Mouse (Mus musculus) neural tube, embryonic 11.5 days (tissue): Measurements from ENCODE around the gene Rasa3. TPM values are rescaled to one million over a fixed set of nuclear protein-coding genes. Genes with fewer than 3 reads are reported as not detected.

Source experiments
- ATAC-seq: fragments of 200-750 bp; cut with Nextera tagmentation; 2 replicates; pipeline ENCODE4 v1.8.0; 2017; ENCODE audit warnings: moderate number of reproducible peaks, mild to moderate bottlenecking, moderate TSS enrichment, moderate library complexity; ENCODE audit not compliant: insufficient read depth, low FRiP score, low TSS enrichment
- DNase-seq: peaks from one replicate; pipeline ENCODE4 v3.0.0-alpha.2; 2015; ENCODE audit warnings: low spot score
- H3K27ac ChIP-seq: fragments of 300-500 bp; sonication (generic); 2 replicates; pipeline ENCODE4 v1.5.1; 2014; ENCODE audit warnings: low read depth, mild to moderate bottlenecking, low read length
- H3K27me3 ChIP-seq: fragments of 300-500 bp; sonication (generic); 2 replicates; pipeline ENCODE4 v1.6.1; 2014; ENCODE audit warnings: mild to moderate bottlenecking, low read length, mixed read lengths; ENCODE audit not compliant: control insufficient read depth, insufficient read depth
- H3K36me3 ChIP-seq: fragments of 300-500 bp; sonication (generic); 2 replicates; pipeline ENCODE4 v1.6.1; 2014; ENCODE audit warnings: mild to moderate bottlenecking, low read length, moderate library complexity, mixed read lengths; ENCODE audit not compliant: control insufficient read depth, insufficient read depth
- H3K4me1 ChIP-seq: fragments of 300-500 bp; sonication (generic); 2 replicates; pipeline ENCODE4 v1.6.1; 2014; ENCODE audit warnings: low read length, mixed read lengths; ENCODE audit not compliant: control insufficient read depth, insufficient read depth
- H3K4me2 ChIP-seq: fragments of 300-500 bp; sonication (generic); 2 replicates; pipeline ENCODE4 v1.6.1; 2014; ENCODE audit warnings: low read depth, mild to moderate bottlenecking, moderate library complexity
- H3K4me3 ChIP-seq: fragments of 300-500 bp; sonication (generic); 2 replicates; pipeline ENCODE4 v1.5.1; 2014; ENCODE audit warnings: low read depth, low read length
- H3K9ac ChIP-seq: fragments of 300-500 bp; sonication (generic); 2 replicates; pipeline ENCODE4 v1.6.1; 2014; ENCODE audit warnings: mild to moderate bottlenecking, low read length
- H3K9me3 ChIP-seq: fragments of 300-500 bp; sonication (generic); 2 replicates; pipeline ENCODE4 v1.6.1; 2016; ENCODE audit warnings: low read length; ENCODE audit not compliant: control insufficient read depth
- WGBS: fragments of 180-500 bp; shearing (Covaris S2); extraction: QIAGEN DNeasy Blood & Tissue Kit; methylation state at CpG from one replicate; pipeline ENCODE4 v1.1.7; 2014; 5-methylcytosine and 5-hydroxymethylcytosine counted together
- polyA plus RNA-seq: library from polyadenylated mRNA; unstranded; fragments of >200 nt; fragmentation: Nextera tagmentation; extraction: Ambion mirVana; gene quantifications from 2 replicates; pipeline ENCODE4 v1.2.1, GENCODE M21; 2014

The Rasa3 gene
- polyA plus RNA-seq, 1 experiment from 2014 or later, result 31.3 TPM

GRCm38 (mm10) chr8:13649154-13649515 is 28.3 kb downstream of the Rasa3 start:
- H3K36me3 ChIP-seq, result no peaks in the 10 kb centered on the region
- no peak overlapping the region for H3K9ac ChIP-seq
- no peaks in the 10 kb centered on the region for H3K27me3 ChIP-seq
- no peak overlapping the region for H3K4me2 ChIP-seq
- ATAC-seq, result no peak
- no peaks in the 10 kb centered on the region for H3K9me3 ChIP-seq
- no peak overlapping the region for H3K4me3 ChIP-seq
- H3K27ac ChIP-seq, result peak overlapping the region; percentile 65
- DNase-seq, result no peak
- H3K4me1 ChIP-seq, result peaks cover 24% of the 10 kb centered on the region
- WGBS, result 22% methylated on average over 3 of the region's 3 CpGs

DNA sequence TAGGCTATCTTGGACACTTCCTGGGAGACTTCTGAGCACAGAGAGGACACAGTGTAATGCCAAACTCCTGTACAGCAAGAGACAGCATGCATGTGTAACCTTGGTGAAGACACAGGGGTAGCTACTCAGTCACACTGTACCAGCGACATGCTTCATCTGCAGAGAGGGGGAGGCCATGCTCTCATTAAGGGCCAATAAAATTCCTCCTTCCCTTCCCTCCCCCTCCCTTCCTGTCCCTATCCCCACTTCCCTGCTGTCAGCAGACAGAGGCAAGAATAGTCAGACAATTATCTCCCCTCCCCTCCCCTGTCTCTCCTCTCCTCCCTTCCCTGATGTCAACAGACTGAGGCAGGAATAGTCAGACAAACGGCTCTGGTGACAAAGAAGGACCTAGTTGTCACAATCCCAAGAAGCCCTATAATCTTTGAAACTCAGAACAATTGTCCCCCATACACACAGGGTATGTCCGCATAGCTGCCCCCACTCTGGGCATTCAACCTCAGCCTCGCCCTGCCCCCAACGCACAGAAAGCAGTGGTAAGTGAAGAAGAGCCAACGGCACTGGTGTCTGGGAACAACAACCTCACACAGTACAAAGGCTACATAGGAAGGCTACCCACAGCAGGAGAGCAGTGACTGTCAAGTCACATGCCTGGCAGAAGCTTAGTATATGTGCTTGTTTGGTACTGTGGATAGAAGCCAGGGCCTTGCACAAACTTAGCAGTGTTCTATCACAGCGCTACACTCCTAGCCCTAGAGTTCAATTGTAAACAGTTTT is 28.8 kb downstream of the Rasa3 start:
- H3K36me3 ChIP-seq, result no peaks in the 10 kb centered on the region
- H3K4me3 ChIP-seq, result no peak overlapping the region
- 14% methylated on average over 7 of the region's 7 CpGs for WGBS
- H3K4me2 ChIP-seq, result 0 out of 2 replicates have a peak overlapping the region, but pooled peaks have one; percentile 7
- H3K9ac ChIP-seq, result peak overlapping the region; percentile 19
- ATAC-seq, result peak; percentile 79
- DNase-seq, result peak; percentile 51
- peak overlapping the region; percentile 65 for H3K27ac ChIP-seq
- H3K4me1 ChIP-seq, result peaks cover 27% of the 10 kb centered on the region
- no peaks in the 10 kb centered on the region for H3K27me3 ChIP-seq
- no peaks in the 10 kb centered on the region for H3K9me3 ChIP-seq

- H3K9me3 ChIP-seq, result no peaks in the 10 kb centered on the region
- no peak overlapping the region for H3K27ac ChIP-seq
- no peak for ATAC-seq
- no peak overlapping the region for H3K4me2 ChIP-seq
- no peaks in the 10 kb centered on the region for H3K36me3 ChIP-seq
- no peak overlapping the region for H3K9ac ChIP-seq
- H3K4me1 ChIP-seq, result peaks cover 30% of the 10 kb centered on the region
- WGBS, result 78% methylated on average over 5 of the region's 5 CpGs
- DNase-seq, result no peak
- no peak overlapping the region for H3K4me3 ChIP-seq
- no peaks in the 10 kb centered on the region for H3K27me3 ChIP-seq
Measured at GRCm38 (mm10) chr8:13647591-13647990, 29.8 kb downstream of the Rasa3 start.

DNA sequence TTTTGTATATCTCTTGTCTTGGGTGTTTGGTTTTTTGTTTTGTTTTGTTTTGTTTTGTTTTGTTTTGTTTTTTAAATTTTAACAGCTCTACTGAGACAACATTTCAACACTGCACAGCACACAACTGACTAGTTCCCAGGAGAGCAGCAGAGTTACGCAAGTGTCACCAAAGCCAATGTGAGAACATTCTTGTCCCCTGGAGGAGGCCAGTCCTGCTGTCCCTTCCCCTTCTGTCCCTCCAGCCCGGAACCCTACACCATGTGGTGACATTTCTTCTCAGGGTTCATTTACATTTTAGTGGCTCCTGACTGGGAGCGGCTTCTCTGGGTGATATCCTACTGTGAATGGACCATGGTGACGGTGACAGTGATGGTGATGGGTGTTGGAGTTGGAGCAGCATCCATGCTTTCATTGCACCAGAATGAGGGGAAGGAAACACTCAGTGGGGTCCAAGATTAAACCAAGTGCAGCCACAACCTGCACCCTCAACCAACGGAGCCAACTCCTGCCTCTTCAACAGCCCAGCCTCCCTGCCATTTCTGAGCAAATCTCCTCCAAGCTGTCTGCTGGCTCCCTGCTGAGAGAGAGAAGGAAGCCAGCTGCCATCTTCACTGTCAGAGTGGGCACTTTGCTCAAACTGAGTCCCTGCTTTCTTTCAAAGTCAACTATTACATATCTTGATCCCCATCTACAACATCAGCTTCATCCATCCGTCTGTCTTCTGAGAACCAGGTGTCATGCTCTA is 32.3 kb downstream of the Rasa3 start:
- WGBS, result 40% methylated on average over 6 of the region's 6 CpGs
- Histone ChIP-seq H3K4me1 (peaks cover 30% of the 10 kb centered on the region), H3K4me2 (no peak overlapping the region), H3K27ac (no peak overlapping the region), H3K27me3 (no peaks in the 10 kb centered on the region), H3K36me3 (no peaks in the 10 kb centered on the region), H3K4me3 (no peak overlapping the region), H3K9me3 (no peaks in the 10 kb centered on the region), H3K9ac (no peak overlapping the region)
- ATAC-seq (no peak), DNase-seq (no peak)

DNA sequence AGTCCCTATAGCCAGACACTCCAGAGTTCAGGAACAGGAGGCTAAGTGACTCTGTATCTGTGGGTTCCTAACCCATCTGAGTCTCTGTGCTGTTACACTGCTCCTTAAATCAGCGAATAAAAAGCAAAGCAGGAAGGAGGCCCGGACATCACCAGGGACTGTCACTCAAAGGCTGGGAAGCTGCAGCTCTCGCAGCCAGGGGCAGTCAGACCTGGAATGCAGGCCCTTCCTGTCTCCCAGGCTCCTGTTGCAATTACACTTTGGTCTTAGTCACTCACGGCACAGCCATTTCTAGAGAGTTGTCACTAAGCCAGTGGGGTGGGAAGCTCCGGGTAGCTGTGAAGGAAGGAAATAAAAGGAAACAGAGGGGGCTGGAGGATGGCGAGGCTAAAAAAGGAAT is 33.2 kb downstream of the Rasa3 start:
- Histone ChIP-seq H3K9me3 (no peaks in the 10 kb centered on the region), H3K4me2 (no peak overlapping the region), H3K4me3 (no peak overlapping the region), H3K27ac (no peak overlapping the region), H3K36me3 (no peaks in the 10 kb centered on the region), H3K4me1 (peaks cover 30% of the 10 kb centered on the region), H3K27me3 (no peaks in the 10 kb centered on the region), H3K9ac (no peak overlapping the region)
- WGBS, result 13% methylated on average over 6 of the region's 6 CpGs
- ATAC-seq (no peak), DNase-seq (no peak)

GRCm38 (mm10) chr8:13642659-13643181 is 34.7 kb downstream of the Rasa3 start:
- Histone ChIP-seq H3K9ac (no peak overlapping the region), H3K27ac (no peak overlapping the region), H3K4me3 (no peak overlapping the region), H3K27me3 (no peaks in the 10 kb centered on the region), H3K9me3 (no peaks in the 10 kb centered on the region), H3K36me3 (no peaks in the 10 kb centered on the region), H3K4me1 (peaks cover 18% of the 10 kb centered on the region), H3K4me2 (no peak overlapping the region)
- WGBS, result 65% methylated on average over 10 of the region's 10 CpGs
- ATAC-seq, result no peak
- no peak for DNase-seq

- no peak overlapping the region for H3K4me2 ChIP-seq
- no peaks in the 10 kb centered on the region for H3K9me3 ChIP-seq
- no peak overlapping the region for H3K4me3 ChIP-seq
- H3K27ac ChIP-seq, result no peak overlapping the region
- no peaks in the 10 kb centered on the region for H3K36me3 ChIP-seq
- no peak for DNase-seq
- peaks cover 18% of the 10 kb centered on the region for H3K4me1 ChIP-seq
- no peak for ATAC-seq
- H3K27me3 ChIP-seq, result no peaks in the 10 kb centered on the region
- WGBS, result 64% methylated on average over 9 of the region's 9 CpGs
- H3K9ac ChIP-seq, result no peak overlapping the region
Measured at GRCm38 (mm10) chr8:13641206-13641605, 36.2 kb downstream of the Rasa3 start.

- WGBS, result 72% methylated on average over 9 of the region's 9 CpGs
Measured at GRCm38 (mm10) chr8:13640452-13640883, 36.9 kb downstream of the Rasa3 start.

More at GRCm38 (mm10) chr8:13640452-13640883, 36.9 kb downstream of the Rasa3 start:
- Histone ChIP-seq H3K4me3 (no peak overlapping the region), H3K4me2 (no peak overlapping the region), H3K9ac (no peak overlapping the region), H3K4me1 (peaks cover 18% of the 10 kb centered on the region), H3K36me3 (no peaks in the 10 kb centered on the region), H3K9me3 (no peaks in the 10 kb centered on the region), H3K27ac (no peak overlapping the region), H3K27me3 (no peaks in the 10 kb centered on the region)
- no peak for ATAC-seq
- DNase-seq, result no peak
